Mouse (Mus musculus) thymus, postnatal 14 days (tissue): Measurements from ENCODE around the gene Isoc2a.
"Not testable (repeated sequence)": the region's sequence is repeated elsewhere in the genome, so short reads cannot be mapped to it uniquely, and the experiment has no call there.

Source experiments
- DNase-seq: peaks from one replicate; pipeline ENCODE4 v3.0.0; 2021

The Isoc2a gene

GRCm38 (mm10) chr7:4865579-4866493 is 11.1 kb upstream of the Isoc2a start:
- DNase-seq, result peak; percentile 96

GRCm38 (mm10) chr7:4866631-4867180 is 10.2 kb upstream of the Isoc2a start:
- no peak for DNase-seq

GRCm38 (mm10) chr7:4870133-4870532 is 6.8 kb upstream of the Isoc2a start, which contains the start of gene Isoc2b:
TSS of gene Isoc2b (minus strand) at chr7:4870258.
- no peak for DNase-seq

GRCm38 (mm10) chr7:4877226-4877625 is 273 bp downstream of the Isoc2a start:
- peak; percentile 14 for DNase-seq

- peak; percentile 66 for DNase-seq
Measured at GRCm38 (mm10) chr7:4878186-4878585, 1.2 kb downstream of the Isoc2a start.

GRCm38 (mm10) chr7:4879036-4879435 is 2.1 kb downstream of the Isoc2a start:
- not testable (repeated sequence) for DNase-seq

- DNase-seq, result no peak
Measured at GRCm38 (mm10) chr7:4886680-4887079, 9.7 kb downstream of the Isoc2a start.

GRCm38 (mm10) chr7:4895186-4895585 is 18.2 kb downstream of the Isoc2a start:
- DNase-seq, result no peak

- no peak for DNase-seq
Measured at GRCm38 (mm10) chr7:4898851-4899648, 22.1 kb downstream of the Isoc2a start.

GRCm38 (mm10) chr7:4899649-4900522 is 22.9 kb downstream of the Isoc2a start:
- peak; percentile 30 for DNase-seq

- DNase-seq, result no peak
Measured at GRCm38 (mm10) chr7:4900523-4900851, 23.5 kb downstream of the Isoc2a start.

- DNase-seq, result peak; percentile 59
Measured at GRCm38 (mm10) chr7:4901171-4901570, 24.2 kb downstream of the Isoc2a start.

GRCm38 (mm10) chr7:4902404-4902803 is 25.5 kb downstream of the Isoc2a start:
- DNase-seq, result no peak

- no peak for DNase-seq
Measured at GRCm38 (mm10) chr7:4906466-4906950, 29.6 kb downstream of the Isoc2a start, which contains the start of gene Gm36210. TSS of gene Gm36210 (minus strand) at chr7:4906516.

GRCm38 (mm10) chr7:4911561-4911960 is 34.6 kb downstream of the Isoc2a start:
- DNase-seq, result peak; percentile 67

- no peak for DNase-seq
Measured at GRCm38 (mm10) chr7:4912248-4912647, 35.3 kb downstream of the Isoc2a start.

GRCm38 (mm10) chr7:4915007-4915665 is 38.2 kb downstream of the Isoc2a start, which contains the start of gene Zfp628:
TSS of gene Zfp628 (plus strand) at chr7:4915217.
- DNase-seq, result peak; percentile 96

GRCm38 (mm10) chr7:4915669-4916416 is 38.9 kb downstream of the Isoc2a start:
- peak; percentile 43 for DNase-seq

- no peak for DNase-seq
Measured at GRCm38 (mm10) chr7:4917494-4917893, 40.5 kb downstream of the Isoc2a start.

GRCm38 (mm10) chr7:4918681-4919080 is 41.7 kb downstream of the Isoc2a start:
- no peak for DNase-seq

- DNase-seq, result no peak
Measured at GRCm38 (mm10) chr7:4919096-4919495, 42.1 kb downstream of the Isoc2a start.
